Mouse (Mus musculus): ENCODE measurements around the gene Stfa2l1.

DNA sequence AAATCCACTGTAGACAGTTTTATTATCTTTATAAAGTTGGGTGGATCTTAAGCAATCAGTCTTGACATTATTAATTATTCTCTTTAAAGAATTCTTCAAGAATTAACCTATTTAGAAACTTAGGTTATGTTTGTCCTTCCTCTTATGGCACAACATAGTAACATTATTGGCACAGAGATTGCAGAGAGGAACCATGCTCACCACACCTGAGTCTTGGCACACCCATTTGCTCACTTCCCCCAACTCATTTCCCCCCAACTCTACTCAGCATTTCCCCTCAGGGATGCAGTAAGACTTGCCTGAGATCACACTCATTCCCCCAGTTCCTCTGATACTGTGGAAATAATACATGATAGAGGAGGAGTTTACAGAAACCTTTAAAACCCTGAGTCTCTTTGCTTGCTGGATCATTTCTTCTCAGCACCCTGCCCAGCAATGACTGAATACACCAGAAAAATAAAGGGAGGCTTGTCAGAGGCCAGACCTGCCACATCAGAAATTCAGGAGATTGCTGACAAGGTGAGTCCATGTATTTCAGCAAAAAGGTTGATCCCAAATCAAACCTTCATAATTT is at the start of gene Stfa2l1:
- TF ChIP-seq CTCF (IDR thresholded peaks at IDR 0.05; ENCODE audit: extremely low read depth, insufficient read depth, low read length) (no peak), POLR2A (IDR thresholded peaks at IDR 0.05; ENCODE audit: extremely low read depth, insufficient read depth, low read length) (no peak)

Data from cortical plate, adult 2 months (tissue).